Mouse (Mus musculus) right cerebral cortex, postnatal 4 days (tissue): ENCODE results near the gene Rapgefl1.
"Not testable (repeated sequence)": the region's sequence is repeated elsewhere in the genome, so short reads cannot be mapped to it uniquely, and the experiment has no call there.

Experiments
- DNase-seq: peaks from one replicate; pipeline ENCODE4 v3.0.0-alpha.2; 2022

Rapgefl1 gene

GRCm38 (mm10) chr11:98816706-98817239 lies 19.8 kb upstream of the Rapgefl1 start:
- DNase-seq, result no peak

- DNase-seq, result no peak
These were observed 15.6 kb upstream of the Rapgefl1 start for GRCm38 (mm10) chr11:98820968-98821367.

- not testable (repeated sequence) for DNase-seq
These were observed 10.5 kb upstream of the Rapgefl1 start for GRCm38 (mm10) chr11:98826071-98826470.

GRCm38 (mm10) chr11:98827877-98828276 lies 8.7 kb upstream of the Rapgefl1 start:
- no peak for DNase-seq

GRCm38 (mm10) chr11:98829091-98829775 lies 7.4 kb upstream of the Rapgefl1 start:
- no peak for DNase-seq

GRCm38 (mm10) chr11:98829875-98830274 lies 6.7 kb upstream of the Rapgefl1 start:
- no peak for DNase-seq

GRCm38 (mm10) chr11:98835296-98835695 lies 1.3 kb upstream of the Rapgefl1 start:
- peak; percentile 14 for DNase-seq

- peak; percentile 31 for DNase-seq
These were observed 860 bp upstream of the Rapgefl1 start for GRCm38 (mm10) chr11:98835725-98836124.

- peak; percentile 18 for DNase-seq
These were observed 457 bp upstream of the Rapgefl1 start for GRCm38 (mm10) chr11:98836128-98836527.

- peak; percentile 50 for DNase-seq
These were observed 683 bp downstream of the Rapgefl1 start for GRCm38 (mm10) chr11:98837231-98837704.

GRCm38 (mm10) chr11:98837917-98838316 lies 1.3 kb downstream of the Rapgefl1 start:
- peak; percentile 16 for DNase-seq

GRCm38 (mm10) chr11:98838512-98838911 lies 1.9 kb downstream of the Rapgefl1 start:
- peak; percentile 25 for DNase-seq

GRCm38 (mm10) chr11:98839402-98839801 lies 2.8 kb downstream of the Rapgefl1 start:
- DNase-seq, result no peak

GRCm38 (mm10) chr11:98839897-98840296 lies 3.3 kb downstream of the Rapgefl1 start:
- no peak for DNase-seq

GRCm38 (mm10) chr11:98846016-98846415 lies 9.4 kb downstream of the Rapgefl1 start:
- peak; percentile 31 for DNase-seq

- DNase-seq, result no peak
These were observed 10.4 kb downstream of the Rapgefl1 start for GRCm38 (mm10) chr11:98846865-98847604.

GRCm38 (mm10) chr11:98849196-98849894 lies 12.8 kb downstream of the Rapgefl1 start:
- no peak for DNase-seq

- DNase-seq, result no peak
These were observed 13.8 kb downstream of the Rapgefl1 start for GRCm38 (mm10) chr11:98850100-98851093.

GRCm38 (mm10) chr11:98854116-98854515 lies 17.5 kb downstream of the Rapgefl1 start:
- no peak for DNase-seq

GRCm38 (mm10) chr11:98854659-98855058 lies 18.1 kb downstream of the Rapgefl1 start:
- DNase-seq, result no peak

- DNase-seq, result peak; percentile 88
These were observed 22.5 kb downstream of the Rapgefl1 start for GRCm38 (mm10) chr11:98858759-98859731.
